ENCODE assay signal across 33 mouse cellular contexts in genomic region chr17:11947436-11947835, GRCm38 (mm10).
"Had no signal": no experiment of that assay in that cellular context is flagged by ENCODE, and none has a peak within 500 bp of the region (broad histone marks: within the 10 kb centered on the region; RNA-seq: fewer than 3 reads in every experiment).

No protein-coding gene starts in this region.

- H3K4me3 ChIP-seq: heart, embryonic 12.5 days; heart, embryonic 13.5 days; heart, embryonic 15.5 days; hindbrain, embryonic 10.5 days; hindbrain, embryonic 12.5 days; hindbrain, embryonic 13.5 days; hindbrain, embryonic 15.5 days; intestine, embryonic 15.5 days; kidney, embryonic 15.5 days; layer of hippocampus, adult 2 months had no signal

- DNase-seq: heart, postnatal 10 days; heart, postnatal 14 days; heart, postnatal 36 days; heart, postnatal 4 days; kidney, adult 11 months; kidney, adult 18-20 months; kidney, adult 2 months; kidney, adult 8-10 months; kidney, adult 9 months; kidney, postnatal 10 days; kidney, postnatal 14 days; kidney, postnatal 25 days; kidney, postnatal 36 days; kidney, postnatal 4 days; layer of hippocampus, adult 9-11 months; layer of hippocampus, postnatal 36 days had no signal

- H3K9me3 ChIP-seq: heart, embryonic 12.5 days; heart, embryonic 13.5 days; heart, embryonic 15.5 days; hindbrain, embryonic 10.5 days; hindbrain, embryonic 12.5 days; hindbrain, embryonic 13.5 days; hindbrain, embryonic 15.5 days; intestine, embryonic 15.5 days; kidney, embryonic 15.5 days had no signal

- ATAC-seq: hindbrain, embryonic 16.5 days; hindbrain, postnatal 0 days; inflammation-experienced regulatory T-cells, adult 6 months; intestine, embryonic 15.5 days; intestine, embryonic 16.5 days; intestine, postnatal 0 days had no signal

- H3K9ac ChIP-seq: heart, embryonic 12.5 days; heart, embryonic 13.5 days; heart, embryonic 15.5 days; hindbrain, embryonic 12.5 days; hindbrain, embryonic 13.5 days; hindbrain, embryonic 14.5 days; hindbrain, embryonic 15.5 days; intestine, embryonic 15.5 days; kidney, embryonic 15.5 days had no signal

- H3K36me3 ChIP-seq: heart, embryonic 12.5 days; heart, embryonic 13.5 days; heart, embryonic 15.5 days; hindbrain, embryonic 10.5 days; hindbrain, embryonic 12.5 days; hindbrain, embryonic 13.5 days; hindbrain, embryonic 15.5 days; intestine, embryonic 15.5 days; kidney, embryonic 15.5 days had no signal

- H3K27me3 ChIP-seq: heart, embryonic 15.5 days; hindbrain, embryonic 12.5 days; hindbrain, embryonic 13.5 days; hindbrain, embryonic 15.5 days; intestine, embryonic 15.5 days; kidney, embryonic 15.5 days had no signal

- H3K4me2 ChIP-seq: heart, embryonic 12.5 days; heart, embryonic 13.5 days; heart, embryonic 15.5 days; hindbrain, embryonic 12.5 days; hindbrain, embryonic 13.5 days; hindbrain, embryonic 14.5 days; hindbrain, embryonic 15.5 days; intestine, embryonic 15.5 days; kidney, embryonic 15.5 days had no signal

- H3K4me1 ChIP-seq: heart, embryonic 12.5 days; heart, embryonic 15.5 days; intestine, embryonic 15.5 days had no signal

- H3K27ac ChIP-seq: heart, embryonic 13.5 days; heart, embryonic 15.5 days; hindbrain, embryonic 10.5 days; hindbrain, embryonic 12.5 days; hindbrain, embryonic 13.5 days; hindbrain, embryonic 14.5 days; hindbrain, embryonic 15.5 days; hindbrain, postnatal 0 days; intestine, embryonic 15.5 days; kidney, embryonic 15.5 days; kidney, postnatal 0 days; layer of hippocampus, adult 2 months had no signal
